Comparison of ENCODE assay signal across 7 mouse cellular contexts in the genomic region with DNA sequence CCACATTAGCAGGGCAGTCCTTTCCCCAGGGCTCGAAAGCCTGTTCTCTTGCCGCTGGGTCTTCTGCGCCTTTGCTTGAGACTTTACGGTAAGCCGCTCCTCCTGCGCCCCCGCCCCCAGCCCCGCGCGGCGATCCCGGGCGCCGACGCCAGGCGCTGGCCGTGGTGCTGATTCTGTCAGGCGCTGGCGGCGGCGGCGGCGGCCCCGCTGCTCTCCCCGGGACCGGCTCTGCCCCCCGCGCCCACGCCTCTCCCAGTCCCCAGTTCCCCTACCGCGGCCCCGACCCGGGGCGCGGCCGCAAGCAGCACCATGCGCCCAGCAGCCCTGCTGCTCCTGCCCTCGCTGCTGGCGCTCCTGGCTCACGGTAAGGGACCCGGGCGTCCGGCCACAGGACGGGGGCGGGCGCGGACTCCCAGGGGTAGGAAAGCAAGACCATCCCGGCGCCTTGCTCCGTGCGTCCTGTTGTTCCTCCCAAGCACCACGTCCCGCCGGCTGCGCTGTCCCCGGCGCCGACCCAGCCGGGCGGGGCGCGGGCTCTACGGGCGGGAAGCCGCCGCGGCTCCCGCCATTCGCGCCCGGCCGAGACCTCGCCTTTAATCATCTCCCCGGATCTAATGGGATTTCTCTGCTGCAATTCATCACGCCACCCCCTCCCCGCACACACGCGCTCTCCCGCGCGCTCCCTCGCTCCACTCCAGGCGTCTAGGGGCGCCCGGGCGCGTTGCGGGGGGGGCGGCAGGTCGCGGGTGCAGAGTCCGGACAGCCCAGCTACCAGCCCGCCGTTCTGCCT. TPM values are rescaled to one million over a fixed set of nuclear protein-coding genes. Genes with fewer than 3 reads are reported as not detected.
DNase-seq lines count a peak whose midpoint lies in the region; ATAC-seq lines count a peak whose summit lies in the region.

A gene (plus strand): TSS at position 50 of the 790 bp plus-strand sequence.

- DNase-seq in c-Kit-positive CD71-positive TER-119-positive erythroid progenitor cells, embryonic 14.5 days (ENCODE audit: low spot score) = peak; percentile 23
- DNase-seq in forebrain, embryonic 10.5 days (ENCODE audit: extremely low spot score, low spot score) = peak; percentile 80
- peak; percentile 91 for DNase-seq in kidney, postnatal 10 days

- H3K4me3 ChIP-seq in forebrain, embryonic 10.5 days = peak within 1 kb of the TSS; percentile 69
- H3K4me3 ChIP-seq in heart, embryonic 13.5 days = peak within 1 kb of the TSS; percentile 56
- H3K4me3 ChIP-seq in liver, embryonic 12.5 days = peak within 1 kb of the TSS; percentile 47
- H3K4me3 ChIP-seq in neural tube, embryonic 12.5 days = peak within 1 kb of the TSS; percentile 68
- peak within 1 kb of the TSS; percentile 51 for H3K4me3 ChIP-seq in stomach, embryonic 16.5 days (replicated peaks; ENCODE audit: low read length)

- peaks cover 52% of the 10 kb centered on the region for H3K4me1 ChIP-seq in forebrain, embryonic 10.5 days
- peaks cover 15% of the 10 kb centered on the region for H3K4me1 ChIP-seq in heart, embryonic 13.5 days
- peaks cover 10% of the 10 kb centered on the region for H3K4me1 ChIP-seq in liver, embryonic 12.5 days
- H3K4me1 ChIP-seq in neural tube, embryonic 12.5 days = peaks cover 53% of the 10 kb centered on the region
- H3K4me1 ChIP-seq in stomach, embryonic 16.5 days (ENCODE audit: control insufficient read depth, insufficient read depth, low read length) = peaks cover 8% of the 10 kb centered on the region; the same call in 1 of the 2 replicates

- WGBS in forebrain, embryonic 10.5 days = under 1% methylated on average over 87 of the region's 94 CpGs
- under 1% methylated on average over 86 of the region's 94 CpGs for WGBS in heart, embryonic 13.5 days
- 2% methylated on average over 92 of the region's 94 CpGs for WGBS in liver, embryonic 12.5 days (ENCODE audit: insufficient replicate concordance)
- WGBS in neural tube, embryonic 12.5 days = under 1% methylated on average over 92 of the region's 94 CpGs
- WGBS in stomach, embryonic 16.5 days = under 1% methylated on average over 89 of the region's 94 CpGs

- H3K9ac ChIP-seq in heart, embryonic 13.5 days = no peak within 1 kb of the TSS
- no peak within 1 kb of the TSS for H3K9ac ChIP-seq in liver, embryonic 12.5 days
- peak within 1 kb of the TSS; percentile 81 for H3K9ac ChIP-seq in neural tube, embryonic 12.5 days
- H3K9ac ChIP-seq in stomach, embryonic 16.5 days (ENCODE audit: low read length) = no peak within 1 kb of the TSS

- no peaks in the 10 kb centered on the region for H3K9me3 ChIP-seq in forebrain, embryonic 10.5 days
- no peaks in the 10 kb centered on the region for H3K9me3 ChIP-seq in heart, embryonic 13.5 days
- no peaks in the 10 kb centered on the region for H3K9me3 ChIP-seq in liver, embryonic 12.5 days (replicated peaks)
- H3K9me3 ChIP-seq in neural tube, embryonic 12.5 days = no peaks in the 10 kb centered on the region
- H3K9me3 ChIP-seq in stomach, embryonic 16.5 days (replicated peaks; ENCODE audit: control insufficient read depth, low read length) = no peaks in the 10 kb centered on the region

- no peak; the same call in 1 of the 2 replicates for ATAC-seq in heart, embryonic 13.5 days (ENCODE audit: extremely low read depth, insufficient number of reproducible peaks, low FRiP score, low TSS enrichment)
- ATAC-seq in liver, embryonic 12.5 days = peak; percentile 46
- ATAC-seq in neural tube, embryonic 12.5 days (ENCODE audit: low FRiP score, low read depth) = peak; percentile 74
- ATAC-seq in stomach, embryonic 16.5 days (ENCODE audit: insufficient read depth, low FRiP score) = peak; percentile 80

- H3K27ac ChIP-seq in forebrain, embryonic 10.5 days = peak within 1 kb of the TSS; percentile 75
- H3K27ac ChIP-seq in heart, embryonic 13.5 days (replicated peaks) = no peak within 1 kb of the TSS
- no peak within 1 kb of the TSS for H3K27ac ChIP-seq in liver, embryonic 12.5 days
- peak within 1 kb of the TSS; percentile 83 for H3K27ac ChIP-seq in neural tube, embryonic 12.5 days
- no peak within 1 kb of the TSS for H3K27ac ChIP-seq in stomach, embryonic 16.5 days (ENCODE audit: low read length)

- peaks cover 97% of the 10 kb centered on the region for H3K27me3 ChIP-seq in forebrain, embryonic 10.5 days (ENCODE audit: poor library complexity, severe bottlenecking)
- peaks cover 98% of the 10 kb centered on the region for H3K27me3 ChIP-seq in heart, embryonic 13.5 days (replicated peaks)
- peaks cover 98% of the 10 kb centered on the region for H3K27me3 ChIP-seq in liver, embryonic 12.5 days (replicated peaks)
- peaks cover 77% of the 10 kb centered on the region for H3K27me3 ChIP-seq in neural tube, embryonic 12.5 days (replicated peaks)
- H3K27me3 ChIP-seq in stomach, embryonic 16.5 days (ENCODE audit: control insufficient read depth, insufficient read depth, low read length) = peaks cover 40% of the 10 kb centered on the region

- peak within 1 kb of the TSS; percentile 88 for H3K4me2 ChIP-seq in heart, embryonic 13.5 days
- H3K4me2 ChIP-seq in liver, embryonic 12.5 days = peak within 1 kb of the TSS; percentile 73
- peak within 1 kb of the TSS; percentile 96 for H3K4me2 ChIP-seq in neural tube, embryonic 12.5 days (replicated peaks)
- peak within 1 kb of the TSS; percentile 94 for H3K4me2 ChIP-seq in stomach, embryonic 16.5 days (ENCODE audit: low read depth, low read length)

- H3K36me3 ChIP-seq in forebrain, embryonic 10.5 days (replicated peaks) = no peaks in the 10 kb centered on the region
- H3K36me3 ChIP-seq in heart, embryonic 13.5 days = no peaks in the 10 kb centered on the region
- H3K36me3 ChIP-seq in liver, embryonic 12.5 days = no peaks in the 10 kb centered on the region
- no peaks in the 10 kb centered on the region for H3K36me3 ChIP-seq in neural tube, embryonic 12.5 days
- H3K36me3 ChIP-seq in stomach, embryonic 16.5 days (ENCODE audit: control insufficient read depth, insufficient read depth, low read length) = no peaks in the 10 kb centered on the region

RNA-seq across cellular contexts. Expression of the gene that starts here (rescaled TPM):
- 2.8 and 4.3 TPM in 2 replicates for polyA plus RNA-seq in forebrain, embryonic 10.5 days (2016; fragmentation: Nextera tagmentation; extraction: Ambion mirVana)
- 0.09 and 0.20 TPM in 2 replicates for polyA plus RNA-seq in heart, embryonic 13.5 days (2015; fragmentation: Nextera tagmentation; extraction: Ambion mirVana)
- polyA plus RNA-seq in liver, embryonic 12.5 days (2016; fragmentation: Nextera tagmentation; extraction: Ambion mirVana) = 0.05 TPM in 1 of 2 replicates, not detected in the other
- 48.5 and 51.4 TPM in 2 replicates for polyA plus RNA-seq in neural tube, embryonic 12.5 days (2016; fragmentation: Nextera tagmentation; extraction: Ambion mirVana)
- 2.0 and 2.3 TPM in 2 replicates for polyA plus RNA-seq in stomach, embryonic 16.5 days (2015; fragmentation: Nextera tagmentation; extraction: Ambion mirVana)

Comparison
In these comparisons a context has a peak if more than half of its experiments do, and no peak if none do; other contexts are left out.
1. Peak in ATAC-seq, H3K4me3 ChIP-seq and H3K4me2 ChIP-seq in liver, embryonic 12.5 days; RNA of the gene not detected or under 1 TPM.
2. DNase-seq: peak in every context shown above with its lines; median percentile 91 in kidney, postnatal 10 days; 80 in forebrain, embryonic 10.5 days; 23 in c-Kit-positive CD71-positive TER-119-positive erythroid progenitor cells, embryonic 14.5 days.
3. H3K27ac ChIP-seq: peak in forebrain, embryonic 10.5 days (single experiment) and neural tube, embryonic 12.5 days (single experiment); none in heart, embryonic 13.5 days (single experiment), liver, embryonic 12.5 days (single experiment) and stomach, embryonic 16.5 days (single experiment).
4. Peak in every context shown above with its lines, with median percentiles within 50 percentile points of each other: H3K4me3 ChIP-seq and H3K4me2 ChIP-seq.